ENCODE assay signal across 13 mouse cellular contexts in the genomic region with DNA sequence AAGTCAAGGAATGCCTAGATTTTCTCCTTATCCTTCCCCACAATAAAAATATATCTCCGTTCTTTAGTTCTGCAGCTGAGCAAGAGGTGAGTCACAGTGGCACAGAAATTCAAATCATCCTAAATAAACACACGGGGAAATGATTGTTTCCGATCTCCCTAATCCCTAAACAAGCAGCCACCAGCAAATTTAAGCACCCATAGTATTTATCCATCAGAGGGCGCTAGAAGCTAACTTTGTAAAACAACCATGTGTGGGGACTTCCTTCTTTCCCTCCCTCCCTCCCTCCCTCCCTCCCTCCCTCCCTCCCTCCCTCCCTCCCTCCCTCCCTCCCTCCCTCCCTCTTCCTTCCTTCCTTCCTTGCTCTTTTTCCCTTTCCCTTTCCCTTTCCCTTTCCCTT. TPM values are rescaled to one million over a fixed set of nuclear protein-coding genes. Genes with fewer than 3 reads are reported as not detected.
DNase-seq lines count a peak whose midpoint lies in the region; ATAC-seq and TF ChIP-seq lines count a peak whose summit lies in the region.
"Had no signal": no experiment of that assay in that cellular context is flagged by ENCODE, and none has a peak within 500 bp of the region (broad histone marks: within the 10 kb centered on the region; RNA-seq: fewer than 3 reads in every experiment).

No protein-coding gene starts in this region.

- no peak for TF ChIP-seq EP300 in MEL (IDR thresholded peaks at IDR 0.05; ENCODE audit: low read depth in 1 of 2, low read length in 2 of 2)

- TF ChIP-seq POLR2A in limb, embryonic 14.5 days (IDR thresholded peaks at IDR 0.05; ENCODE audit: borderline replicate concordance, extremely low read depth, insufficient read depth, insufficient read length): no peak
- TF ChIP-seq POLR2A in MEL (IDR thresholded peaks at IDR 0.05; ENCODE audit: control insufficient read depth in 1 of 2, insufficient read depth in 1 of 2, low read depth in 1 of 2, low read length in 2 of 2, poor library complexity in 1 of 2): no peak
- TF ChIP-seq POLR2A in kidney, adult 2 months (IDR thresholded peaks at IDR 0.05; ENCODE audit: low read depth, low read length): no peak

- H3K27me3 ChIP-seq in limb, embryonic 14.5 days (ENCODE audit: control insufficient read depth, insufficient read depth, low read length): no peaks in the 10 kb centered on the region
- H3K27me3 ChIP-seq in limb, embryonic 10.5 days (ENCODE audit: low read depth, poor library complexity, severe bottlenecking): no peaks in the 10 kb centered on the region
- H3K27me3 ChIP-seq in MEL (ENCODE audit: control insufficient read depth in 1 of 2, insufficient read depth in 2 of 2, low read length in 2 of 2): peaks cover 0 to 2% of the 10 kb centered on the region in 2 experiments; a peak in 1 of 4 replicates
- no peaks in the 10 kb centered on the region for H3K27me3 ChIP-seq in kidney, adult 2 months (replicated peaks; ENCODE audit: control insufficient read depth, insufficient read depth, low read length)
- H3K27me3 ChIP-seq: forebrain, embryonic 12.5 days; neural tube, embryonic 12.5 days had no signal

- H3K79me2 ChIP-seq in MEL (ENCODE audit: control insufficient read depth, insufficient read depth, low read length, poor library complexity): no peaks in the 10 kb centered on the region

- DNase-seq in limb, embryonic 14.5 days (ENCODE audit: low spot score): peak; percentile 25
- no peak for DNase-seq in limb, embryonic 10.5 days (ENCODE audit: low spot score)
- peak; percentile 81 for DNase-seq in MEL (ENCODE audit: low read depth, low spot score)
- no peak for DNase-seq in right cerebral cortex, postnatal 4 days
- no peak for DNase-seq in kidney, adult 2 months
- DNase-seq: adrenal gland, postnatal 25 days; cerebellum, postnatal 14 days; kidney, adult 11 months had no signal

- no peaks in the 10 kb centered on the region for H3K36me3 ChIP-seq in limb, embryonic 14.5 days (ENCODE audit: control insufficient read depth, insufficient read depth, low read length)
- no peaks in the 10 kb centered on the region for H3K36me3 ChIP-seq in limb, embryonic 10.5 days
- H3K36me3 ChIP-seq in MEL (ENCODE audit: control insufficient read depth in 1 of 2, insufficient read depth in 2 of 2, low read length in 2 of 2): no peaks in the 10 kb centered on the region
- no peaks in the 10 kb centered on the region for H3K36me3 ChIP-seq in kidney, adult 2 months (ENCODE audit: control insufficient read depth, insufficient read depth, low read length)
- H3K36me3 ChIP-seq: forebrain, embryonic 12.5 days; neural tube, embryonic 12.5 days had no signal

- no peaks in the 10 kb centered on the region for H3K4me1 ChIP-seq in limb, embryonic 14.5 days (ENCODE audit: control insufficient read depth, insufficient read depth, low read length)
- H3K4me1 ChIP-seq in limb, embryonic 10.5 days: no peaks in the 10 kb centered on the region
- H3K4me1 ChIP-seq in MEL (ENCODE audit: control insufficient read depth in 1 of 2, insufficient read depth in 2 of 2, low read length in 2 of 2): no peaks in the 10 kb centered on the region
- H3K4me1 ChIP-seq in kidney, adult 2 months (ENCODE audit: control insufficient read depth, insufficient read depth, low read length): no peaks in the 10 kb centered on the region
- H3K4me1 ChIP-seq: forebrain, embryonic 12.5 days; neural tube, embryonic 12.5 days had no signal

- no peaks in the 10 kb centered on the region for H3K9me3 ChIP-seq in limb, embryonic 14.5 days (ENCODE audit: control insufficient read depth, low read length)
- no peaks in the 10 kb centered on the region for H3K9me3 ChIP-seq in limb, embryonic 10.5 days (replicated peaks)
- no peaks in the 10 kb centered on the region for H3K9me3 ChIP-seq in MEL (replicated peaks; ENCODE audit: insufficient read depth, low read length)
- H3K9me3 ChIP-seq: forebrain, embryonic 12.5 days; neural tube, embryonic 12.5 days had no signal

- TF ChIP-seq RAD21 in MEL (IDR thresholded peaks at IDR 0.05; ENCODE audit: low read depth, low read length): peak; percentile 77

- no peak overlapping the region for H3K9ac ChIP-seq in limb, embryonic 14.5 days (ENCODE audit: low read depth, low read length, severe bottlenecking)
- H3K9ac ChIP-seq in MEL (ENCODE audit: control insufficient read depth, low read depth, low read length, poor library complexity, severe bottlenecking): no peak overlapping the region
- H3K9ac ChIP-seq: forebrain, embryonic 12.5 days; neural tube, embryonic 12.5 days had no signal

- peak; percentile 37 to 64 (median 57); a peak in 5 of 6 replicates for TF ChIP-seq CTCF in MEL (IDR thresholded peaks at IDR 0.05 in 2 of 3, conservative IDR thresholded peaks at IDR 0.05 in 1 of 3; ENCODE audit: control insufficient read depth in 1 of 3, insufficient read depth in 1 of 3, low read depth in 2 of 3, low read length in 3 of 3, poor library complexity in 1 of 3, severe bottlenecking in 1 of 3)
- no peak for TF ChIP-seq CTCF in kidney, adult 2 months (conservative IDR thresholded peaks at IDR 0.05; ENCODE audit: insufficient read depth, insufficient read length, low read depth, low read length)

- no peak overlapping the region for H3K27ac ChIP-seq in limb, embryonic 14.5 days (replicated peaks; ENCODE audit: low read depth, low read length)
- no peak overlapping the region for H3K27ac ChIP-seq in limb, embryonic 10.5 days
- H3K27ac ChIP-seq in MEL (ENCODE audit: control insufficient read depth, low read depth, low read length): no peak overlapping the region
- H3K27ac ChIP-seq in kidney, adult 2 months (ENCODE audit: insufficient read depth, low read depth, low read length): no peak overlapping the region
- H3K27ac ChIP-seq: forebrain, embryonic 12.5 days; neural tube, embryonic 12.5 days had no signal

- no peak overlapping the region for H3K4me2 ChIP-seq in limb, embryonic 14.5 days (replicated peaks; ENCODE audit: low read depth, low read length, severe bottlenecking)
- H3K4me2 ChIP-seq: forebrain, embryonic 12.5 days; heart, embryonic 11.5 days; neural tube, embryonic 12.5 days had no signal

- ATAC-seq in limb, embryonic 14.5 days (ENCODE audit: low FRiP score, low read depth): no peak
- ATAC-seq in CD4-positive, CD25-positive, alpha-beta regulatory T cell, adult 4 months: peak; percentile 75
- peak; percentile 74 for ATAC-seq in inflammation-experienced regulatory T-cells, adult 6 months

- 30% methylated on average over 4 of the region's 4 CpGs for WGBS in limb, embryonic 14.5 days
- WGBS in limb, embryonic 10.5 days: 38% methylated on average over 4 of the region's 4 CpGs
- 31% methylated on average over 4 of the region's 4 CpGs for WGBS in kidney, adult 2 months

- no peak overlapping the region for H3K4me3 ChIP-seq in limb, embryonic 14.5 days (replicated peaks; ENCODE audit: low read length)
- H3K4me3 ChIP-seq in limb, embryonic 10.5 days: no peak overlapping the region
- H3K4me3 ChIP-seq in MEL (ENCODE audit: control insufficient read depth in 1 of 2, insufficient read depth in 1 of 2, low read depth in 2 of 2, low read length in 2 of 2): no peak overlapping the region
- H3K4me3 ChIP-seq in kidney, adult 2 months (ENCODE audit: insufficient read depth, low read depth, low read length): no peak overlapping the region
- H3K4me3 ChIP-seq: forebrain, embryonic 12.5 days; neural tube, embryonic 12.5 days had no signal

TF ChIP-seq in MEL, 35 proteins besides CTCF, POLR2A, EP300 and RAD21 (continues in another document):
- TF ChIP-seq POLR2AphosphoS2 (IDR thresholded peaks at IDR 0.05; ENCODE audit: low read length) (no peak), RCOR1 (IDR thresholded peaks at IDR 0.05; ENCODE audit: low read depth, low read length) (no peak), ZMIZ1 (IDR thresholded peaks at IDR 0.05; ENCODE audit: low read depth, low read length) (no peak), CHD1 (IDR thresholded peaks at IDR 0.05; ENCODE audit: low read depth, low read length) (no peak), USF2 (IDR thresholded peaks at IDR 0.05; ENCODE audit: borderline replicate concordance in 1 of 2, insufficient read depth in 1 of 2, low read depth in 1 of 2, low read length in 2 of 2) (no peak), ZC3H11A (IDR thresholded peaks at IDR 0.05; ENCODE audit: low read depth, low read length) (peak; percentile 54), POLR2AphosphoS5 (IDR thresholded peaks at IDR 0.05; ENCODE audit: borderline replicate concordance, low read depth, low read length) (no peak), MEF2A (IDR thresholded peaks at IDR 0.05; ENCODE audit: extremely low read depth, insufficient replicate concordance, low read depth, low read length, poor library complexity, severe bottlenecking) (no peak), NRF1 (IDR thresholded peaks at IDR 0.05; ENCODE audit: insufficient read depth, low read depth, low read length, poor library complexity, severe bottlenecking) (no peak), JUND (IDR thresholded peaks at IDR 0.05; ENCODE audit: low read depth, low read length) (no peak), SMC3 (IDR thresholded peaks at IDR 0.05; ENCODE audit: low read depth, low read length) (peak; percentile 58)

RNA-seq across cellular contexts. Expression of a gene that starts 21.5 kb away (rescaled TPM):
- polyA plus RNA-seq in limb, embryonic 14.5 days (2012; rRNA removed): 2.1 and 2.7 TPM in 2 replicates
- 0.54 and 1.0 TPM in 2 replicates for polyA plus RNA-seq in limb, embryonic 14.5 days (2014; fragmentation: Nextera tagmentation; extraction: Ambion mirVana)
- 1.1 and 1.9 TPM in 2 replicates for polyA plus RNA-seq in limb, embryonic 10.5 days (2016; fragmentation: Nextera tagmentation; extraction: Ambion mirVana)
- polyA plus RNA-seq in CD4-positive, CD25-positive, alpha-beta regulatory T cell, adult 4 months (2017; shearing (Covaris generic)): 10 to 100 TPM in 1 of 2 experiments, 1 to 10 TPM in 1; 5.7 to 10.6 TPM
- total RNA-seq in MEL (2012; rRNA removed): 1.6 and 2.2 TPM in 2 replicates
- 10 to 100 TPM in 1 of 2 experiments, 1 to 10 TPM in 1; 3.5 to 42.2 TPM for polyA plus RNA-seq in MEL (2012; ENCODE audit: insufficient read depth in 1 of 2, insufficient read length in 2 of 2, low read depth in 1 of 2, low replicate concordance in 2 of 2, missing spikeins in 1 of 2)
- polyA plus RNA-seq in inflammation-experienced regulatory T-cells, adult 6 months (2017; shearing (Covaris generic)): 1 to 10 TPM; 4.5 to 9.0 (median 7.0) TPM
- polyA plus RNA-seq in kidney, adult 2 months (2012; rRNA removed): 2.5 and 2.9 TPM in 2 replicates

RNA-seq across cellular contexts. Expression of a gene that starts 58.6 kb away (rescaled TPM):
- polyA plus RNA-seq in limb, embryonic 14.5 days (2012; rRNA removed): 25.9 and 26.5 TPM in 2 replicates
- polyA plus RNA-seq in limb, embryonic 14.5 days (2014; fragmentation: Nextera tagmentation; extraction: Ambion mirVana): 48.2 and 50.0 TPM in 2 replicates
- 45.7 and 47.9 TPM in 2 replicates for polyA plus RNA-seq in limb, embryonic 10.5 days (2016; fragmentation: Nextera tagmentation; extraction: Ambion mirVana)
- polyA plus RNA-seq in CD4-positive, CD25-positive, alpha-beta regulatory T cell, adult 4 months (2017; shearing (Covaris generic)): 10 to 100 TPM; 17.1 to 36.0 TPM
- 106 and 109 TPM in 2 replicates for total RNA-seq in MEL (2012; rRNA removed)
- 100 to 1,000 TPM in 1 of 2 experiments, not detected in 1; 110 TPM for polyA plus RNA-seq in MEL (2012; ENCODE audit: insufficient read depth in 1 of 2, insufficient read length in 2 of 2, low read depth in 1 of 2, low replicate concordance in 2 of 2, missing spikeins in 1 of 2)
- 10 to 100 TPM; 18.0 to 29.1 (median 21.3) TPM for polyA plus RNA-seq in inflammation-experienced regulatory T-cells, adult 6 months (2017; shearing (Covaris generic))
- 19.2 and 23.4 TPM in 2 replicates for polyA plus RNA-seq in kidney, adult 2 months (2012; rRNA removed)

Comparison
In these comparisons a context has a peak if more than half of its experiments do, and no peak if none do; other contexts are left out.
1. DNase-seq: peak in limb, embryonic 14.5 days (single experiment) and MEL (single experiment); none in limb, embryonic 10.5 days (single experiment), right cerebral cortex, postnatal 4 days (single experiment) and kidney, adult 2 months (single experiment).